Mouse (Mus musculus) neural tube, embryonic 14.5 days (tissue): ENCODE results near the gene Elmsan1. TPM values are rescaled to one million over a fixed set of nuclear protein-coding genes. Genes with fewer than 3 reads are reported as not detected.

Source experiments
- polyA plus RNA-seq: library from polyadenylated mRNA; unstranded; fragments of >200 nt; fragmentation: Nextera tagmentation; extraction: Ambion mirVana; gene quantifications from 2 replicates; pipeline ENCODE4 v1.2.1, GENCODE M21; 2014

Elmsan1 gene
- polyA plus RNA-seq, 1 experiment from 2014 or later, result 4.5 TPM

Other genes starting within 250 kb of the Elmsan1 start
- not detected in 2 replicates for gene Heatr4, start 234.0 kb downstream of the Elmsan1 start, polyA plus RNA-seq
- gene Acot2, start 231.0 kb downstream of the Elmsan1 start, polyA plus RNA-seq, result 11.3 and 13.7 TPM in 2 replicates
- 93.6 and 93.9 TPM in 2 replicates for gene Acot1, start 209.4 kb downstream of the Elmsan1 start, polyA plus RNA-seq
- gene Acot4, start 180.5 kb downstream of the Elmsan1 start, polyA plus RNA-seq, result 0.47 and 0.59 TPM in 2 replicates
- not detected in 2 replicates for gene Gm49366, start 179.9 kb downstream of the Elmsan1 start, polyA plus RNA-seq
- gene Acot3, start 166.7 kb downstream of the Elmsan1 start, polyA plus RNA-seq, result 1.8 TPM in 2 replicates
- gene Acot5, start 149.6 kb downstream of the Elmsan1 start, polyA plus RNA-seq, result 0.21 and 0.25 TPM in 2 replicates
- gene Acot6, start 118.2 kb downstream of the Elmsan1 start, polyA plus RNA-seq, result 1.3 and 1.9 TPM in 2 replicates
- 6.8 and 6.9 TPM in 2 replicates for gene Dnal1, start 104.5 kb downstream of the Elmsan1 start, polyA plus RNA-seq
- gene Pnma1, start 70.4 kb downstream of the Elmsan1 start, polyA plus RNA-seq, result 3.4 and 3.9 TPM in 2 replicates
- gene Ptgr2, start 66.4 kb upstream of the Elmsan1 start, polyA plus RNA-seq, result 14.1 and 16.8 TPM in 2 replicates
- gene Zfp410, start 98.0 kb upstream of the Elmsan1 start, polyA plus RNA-seq, result 68.0 and 76.9 TPM in 2 replicates
- gene Coq6, start 142.8 kb upstream of the Elmsan1 start, polyA plus RNA-seq, result 48.4 and 50.9 TPM in 2 replicates
- 16.2 and 19.9 TPM in 2 replicates for gene Fam161b, start 143.0 kb upstream of the Elmsan1 start, polyA plus RNA-seq
- gene Entpd5, start 190.1 kb upstream of the Elmsan1 start, polyA plus RNA-seq, result 13.0 and 14.2 TPM in 2 replicates
- 4.0 and 5.2 TPM in 2 replicates for gene Bbof1, start 190.2 kb upstream of the Elmsan1 start, polyA plus RNA-seq
- gene Rnf113a2, start 198.3 kb upstream of the Elmsan1 start, polyA plus RNA-seq, result 22.7 and 25.4 TPM in 2 replicates
- gene Aldh6a1, start 232.1 kb upstream of the Elmsan1 start, polyA plus RNA-seq, result 41.7 and 45.1 TPM in 2 replicates
- gene Lin52, start 232.5 kb upstream of the Elmsan1 start, polyA plus RNA-seq, result 30.8 and 35.0 TPM in 2 replicates